Mouse (Mus musculus) right cerebral cortex, postnatal 10 days (tissue): Measurements from ENCODE around the gene Stx3.

Source experiments
- DNase-seq, 2 experiments: peaks; one replicate each; pipeline ENCODE4 v3.0.0; 2021; ENCODE audit warnings: low spot score in 2 of 2

Gene Stx3

GRCm38 (mm10) chr19:11725915-11726314 lies 93.3 kb downstream of the Stx3 start:
- DNase-seq, result no peak
